Mouse (Mus musculus) hindlimb bud, embryonic 11.5 days (tissue): ENCODE measurements around the gene Rab28.

ENCODE experiments used
- DNase-seq: peaks from one replicate; pipeline ENCODE4 v3.0.0-alpha.2; 2012; ENCODE audit warnings: low read depth, low spot score; ENCODE audit errors: extremely low spot score

The Rab28 gene

GRCm38 (mm10) chr5:41627224-41628144 lies 80.5 kb downstream of the Rab28 start:
- DNase-seq: no peak

GRCm38 (mm10) chr5:41625544-41625943 lies 82.4 kb downstream of the Rab28 start:
- no peak for DNase-seq

- no peak for DNase-seq
Measured at GRCm38 (mm10) chr5:41621748-41622147, 86.2 kb downstream of the Rab28 start.

- no peak for DNase-seq
Measured at GRCm38 (mm10) chr5:41618966-41619365, 89.0 kb downstream of the Rab28 start.

- no peak for DNase-seq
Measured at GRCm38 (mm10) chr5:41610447-41611030, 97.4 kb downstream of the Rab28 start.

GRCm38 (mm10) chr5:41596242-41597117 lies 111.5 kb downstream of the Rab28 start:
- no peak for DNase-seq

- DNase-seq: no peak
Measured at GRCm38 (mm10) chr5:41595199-41595598, 112.8 kb downstream of the Rab28 start.

- no peak for DNase-seq
Measured at GRCm38 (mm10) chr5:41578051-41578450, 129.9 kb downstream of the Rab28 start.
